Mouse (Mus musculus) frontal cortex, postnatal 10 days (tissue): ENCODE results near the gene Nsun3.

ENCODE experiments used
- DNase-seq, 2 experiments: peaks; one replicate each; pipeline ENCODE4 v3.0.0; 2022; ENCODE audit warnings: low spot score in 2 of 2, mixed read lengths in 1 of 2

Gene Nsun3

DNA sequence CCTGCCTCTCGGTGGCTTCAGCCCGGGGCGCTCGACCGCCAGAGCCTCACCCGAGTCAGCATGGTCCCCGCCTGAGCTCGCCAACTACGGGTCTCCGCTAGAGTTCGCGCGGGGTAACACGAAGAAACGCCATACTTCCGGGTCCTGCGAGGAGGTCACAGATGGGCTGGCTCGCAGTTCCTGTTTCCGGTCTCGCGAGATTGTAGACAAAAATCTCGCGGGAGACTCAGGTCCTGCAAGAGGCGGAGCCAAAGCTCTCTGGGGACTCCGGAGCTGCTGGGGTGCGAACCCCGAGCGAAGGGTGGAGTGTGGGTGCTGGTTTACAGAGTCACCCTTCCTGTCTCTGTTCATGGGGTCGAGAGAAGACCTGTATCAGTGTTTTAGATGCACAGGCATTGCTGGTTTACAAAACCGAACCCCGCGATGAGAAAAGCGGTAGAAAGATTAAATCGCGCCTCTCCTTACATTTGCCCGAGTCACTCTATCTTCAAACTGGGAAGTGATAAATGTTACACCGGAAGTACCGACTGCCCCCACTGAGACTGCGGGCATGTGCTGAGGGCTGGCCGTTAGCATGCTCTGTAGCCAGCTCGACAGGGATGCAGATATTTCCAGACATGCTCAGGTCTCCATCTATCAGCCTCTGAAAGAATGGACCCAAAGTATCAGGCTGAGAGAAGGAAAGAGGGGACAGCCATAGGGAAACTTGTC is at the start of gene Nsun3:
TSS of gene Nsun3 (minus strand) at position 198 of the 711 bp plus-strand sequence.
- peak; percentile 91 to 92 for DNase-seq

DNA sequence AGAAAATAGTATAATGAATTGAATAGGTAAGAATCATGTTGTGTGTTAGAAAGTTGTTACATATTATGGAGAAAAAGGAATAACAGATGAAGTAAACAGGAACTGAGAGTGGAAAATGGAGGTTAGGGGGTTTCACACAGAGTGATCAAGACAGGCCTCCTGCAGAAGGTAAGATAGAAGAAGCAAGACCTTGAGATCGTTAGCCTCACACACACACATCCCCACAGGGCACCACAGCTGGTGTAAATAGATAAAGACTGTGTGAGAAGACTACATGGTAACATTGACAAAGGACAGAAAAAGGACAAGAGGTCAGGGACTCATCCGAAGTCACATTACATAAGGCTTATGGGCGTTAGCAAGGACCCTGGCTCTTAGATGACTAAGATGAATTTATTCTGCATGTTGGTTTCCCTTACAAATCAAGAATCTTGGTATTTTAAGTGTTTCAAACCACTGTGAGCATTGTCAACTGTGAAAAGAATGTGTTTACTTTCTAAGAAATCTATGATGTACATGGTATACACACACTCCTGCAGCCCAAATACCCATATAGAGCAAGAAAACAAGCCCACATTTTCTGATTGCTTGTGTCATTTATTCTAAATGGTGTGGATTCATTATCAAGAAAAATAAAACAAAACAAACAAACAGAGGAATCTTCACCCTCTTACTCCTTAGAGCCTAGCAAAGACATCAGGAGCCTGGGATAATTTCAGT is 47.6 kb upstream of the Nsun3 start:
- no peak for DNase-seq

DNA sequence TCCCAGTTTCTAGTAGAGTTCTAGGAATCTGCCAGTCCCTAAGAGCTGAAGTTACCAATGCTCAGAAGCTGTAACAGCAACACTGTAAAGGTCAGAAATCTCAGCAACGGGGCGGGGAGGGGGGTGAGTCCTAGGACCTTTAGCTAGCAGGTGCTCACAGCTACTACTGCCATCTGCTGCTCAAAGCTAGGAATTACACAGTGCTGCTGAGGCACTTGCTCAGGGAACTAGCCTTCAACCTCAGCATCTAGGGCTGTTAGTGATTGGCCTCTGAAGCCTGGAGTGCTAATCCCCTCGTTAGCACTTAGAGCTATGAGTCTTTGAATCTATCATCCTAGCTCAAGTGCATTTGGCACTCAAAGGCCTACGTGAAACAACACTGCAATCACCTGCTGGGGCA is 45.9 kb upstream of the Nsun3 start:
- DNase-seq, result no peak

DNA sequence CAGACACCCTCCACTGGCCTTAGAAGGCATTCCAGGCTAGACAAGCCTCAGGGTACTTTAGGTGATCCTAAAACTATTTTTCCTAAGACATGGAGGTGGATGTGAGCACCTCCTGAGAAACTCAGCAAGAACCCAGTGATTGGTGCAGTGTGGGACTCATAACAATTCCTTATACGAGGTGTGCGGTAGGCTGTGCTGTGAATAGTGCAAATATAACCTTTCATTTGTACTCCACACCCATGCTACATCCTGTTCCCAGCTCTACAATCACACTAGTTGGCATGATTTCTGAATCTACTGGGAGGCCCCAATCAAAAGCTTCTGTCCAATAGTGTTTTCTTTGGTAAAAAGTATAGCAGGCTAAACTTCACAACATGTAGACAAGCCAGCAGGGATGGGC is 45.4 kb upstream of the Nsun3 start:
- DNase-seq, result no peak

DNA sequence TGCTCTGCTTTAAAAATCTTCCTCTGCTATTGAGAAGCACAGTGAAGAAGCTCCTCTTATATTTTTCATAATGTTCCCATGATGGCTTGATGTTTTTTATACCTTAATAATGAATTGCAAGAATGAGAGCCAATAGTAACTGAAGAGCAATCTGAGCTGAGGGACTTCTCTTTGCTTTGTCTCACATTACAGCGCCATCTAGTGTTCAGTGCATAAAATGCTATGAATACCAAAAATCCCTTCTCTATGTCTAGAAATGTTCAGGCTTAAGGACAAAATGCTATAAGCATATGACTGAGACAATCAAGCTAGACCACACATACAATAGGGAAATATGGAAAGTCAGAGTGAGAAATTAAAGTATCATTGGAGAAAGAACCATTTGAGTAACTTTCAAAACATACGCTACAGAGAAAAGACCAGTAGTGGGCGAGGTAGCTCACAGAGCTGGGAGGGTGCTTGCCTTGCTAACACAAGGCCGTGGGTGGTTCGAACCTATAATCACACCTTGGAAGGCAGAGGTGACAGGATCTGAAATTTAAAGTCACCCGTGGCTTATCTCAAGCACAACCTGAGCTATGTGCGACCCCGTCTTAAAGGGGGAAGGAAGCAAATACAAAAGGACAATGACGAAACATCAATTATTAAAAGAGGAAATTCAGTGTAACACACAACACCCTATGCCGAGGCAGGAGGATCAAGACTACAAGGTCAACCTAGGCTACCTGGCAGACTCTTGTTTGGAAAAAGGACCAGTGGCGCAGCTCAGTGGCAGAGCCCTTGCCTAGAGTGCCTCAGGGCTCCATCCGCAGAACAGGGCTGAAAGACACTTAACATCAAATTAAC is 39.8 kb upstream of the Nsun3 start:
- DNase-seq, result no peak

DNA sequence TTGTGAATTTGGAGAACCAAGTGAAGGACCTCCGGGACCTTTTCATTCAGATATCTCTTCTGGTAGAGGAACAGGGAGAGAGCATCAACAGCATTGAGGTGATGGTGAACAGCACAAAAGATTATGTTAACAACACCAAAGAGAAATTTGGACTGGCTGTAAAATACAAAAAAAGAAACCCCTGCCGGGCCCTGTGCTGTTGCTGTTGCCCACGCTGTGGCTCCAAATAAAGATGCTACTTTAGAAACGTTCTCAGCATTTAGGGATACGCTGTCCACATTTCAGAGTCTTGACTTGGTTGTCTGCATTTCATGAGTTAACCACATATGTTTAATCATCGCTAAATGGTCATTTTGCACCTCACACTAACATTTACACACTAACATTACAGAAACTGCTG is 35.9 kb upstream of the Nsun3 start:
- DNase-seq, result no peak

DNA sequence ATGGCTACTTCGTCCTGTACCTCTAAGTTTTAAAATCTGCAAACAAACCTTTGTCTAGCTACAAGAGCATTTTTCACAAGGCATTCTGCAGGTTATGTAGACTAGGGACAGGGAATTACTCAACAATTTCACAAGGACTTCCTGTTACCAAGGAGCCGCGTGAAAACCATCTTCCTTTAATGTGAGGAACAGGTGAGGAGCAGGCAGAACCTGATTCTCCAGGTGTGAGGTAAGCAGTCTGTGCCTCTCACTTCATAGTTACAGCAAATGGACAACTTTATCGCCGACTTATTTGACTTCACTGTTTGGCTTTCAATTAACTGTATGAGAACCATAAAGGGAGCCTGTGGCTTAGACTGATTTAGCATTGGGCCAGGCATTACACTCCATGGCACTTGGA is 27.9 kb upstream of the Nsun3 start, which contains the start of gene Stx19:
TSS of gene Stx19 (plus strand) at position 186 of the 400 bp plus-strand sequence.
- DNase-seq, result no peak

DNA sequence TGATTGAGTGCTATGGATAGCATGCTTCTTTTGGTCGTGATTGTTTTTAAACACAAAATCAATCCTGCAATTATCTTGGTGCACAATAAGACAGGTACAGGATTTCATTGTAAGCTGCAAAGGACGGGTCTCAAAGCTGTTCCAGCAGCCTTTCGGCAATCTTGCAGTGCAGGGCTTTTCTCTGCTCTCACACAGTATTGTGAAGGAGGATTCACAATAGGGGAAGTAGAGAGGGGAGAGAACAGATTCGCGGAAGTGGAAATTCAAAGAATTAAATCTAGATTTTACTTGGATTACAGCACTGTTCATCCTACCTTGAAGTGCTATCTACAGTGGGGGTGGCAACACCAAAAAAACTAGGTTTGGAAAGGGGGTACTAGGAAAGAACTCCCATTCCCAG is 27.2 kb upstream of the Nsun3 start:
- DNase-seq, result no peak

DNA sequence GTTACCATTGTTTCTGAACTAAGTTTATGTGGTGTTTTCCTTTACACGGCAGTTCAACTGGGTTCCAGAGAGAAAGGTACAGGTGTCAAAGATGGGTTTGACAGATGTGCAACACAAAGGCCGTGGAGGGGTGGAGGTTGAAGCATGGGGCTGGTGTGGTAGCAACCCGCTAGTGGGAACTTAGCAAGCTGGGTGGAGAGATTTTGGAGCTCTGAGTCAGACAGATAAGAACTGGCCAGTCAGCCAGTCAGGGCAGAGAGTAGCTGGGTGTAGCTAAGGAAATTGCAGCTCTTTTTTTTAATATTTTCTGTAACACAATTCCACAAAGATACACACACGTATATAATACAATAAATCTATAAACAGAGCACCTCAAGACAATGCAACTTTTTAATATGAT is 24.2 kb upstream of the Nsun3 start:
- DNase-seq, result no peak

DNA sequence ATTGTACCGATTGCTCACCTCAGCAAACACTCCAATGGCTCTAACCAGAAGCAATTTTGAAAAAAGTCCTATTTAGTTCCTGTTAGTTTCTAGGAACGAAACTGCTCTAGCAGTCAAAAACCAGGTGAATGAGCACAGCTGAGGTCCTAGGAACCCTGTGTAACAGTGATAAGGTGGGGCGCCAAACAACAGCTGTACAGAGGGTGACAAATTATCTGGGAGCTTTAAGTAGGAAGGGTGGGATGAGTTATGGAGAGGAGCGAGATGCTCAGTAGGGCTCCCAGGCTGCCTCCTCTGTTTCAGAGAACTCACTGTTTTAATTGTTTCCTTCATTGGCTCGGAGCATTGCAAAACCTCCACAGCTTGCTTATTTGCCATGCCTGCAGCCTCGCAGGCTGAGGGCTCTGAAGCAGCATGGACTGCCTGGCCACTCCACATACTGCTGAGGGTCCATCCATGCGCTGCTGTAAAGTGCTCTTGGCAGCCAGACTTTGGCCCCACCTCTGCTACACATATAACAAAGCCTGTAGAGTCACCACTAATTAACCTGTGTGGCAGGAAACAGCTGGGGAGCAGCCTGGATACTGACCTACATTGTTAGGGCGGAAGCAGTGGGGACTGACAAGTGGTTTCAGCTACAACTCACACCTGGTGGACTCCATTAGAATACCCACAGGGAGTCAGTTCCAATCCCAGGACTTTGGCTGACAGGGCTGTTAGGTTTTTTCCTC is 20.8 kb upstream of the Nsun3 start:
- no peak for DNase-seq

DNA sequence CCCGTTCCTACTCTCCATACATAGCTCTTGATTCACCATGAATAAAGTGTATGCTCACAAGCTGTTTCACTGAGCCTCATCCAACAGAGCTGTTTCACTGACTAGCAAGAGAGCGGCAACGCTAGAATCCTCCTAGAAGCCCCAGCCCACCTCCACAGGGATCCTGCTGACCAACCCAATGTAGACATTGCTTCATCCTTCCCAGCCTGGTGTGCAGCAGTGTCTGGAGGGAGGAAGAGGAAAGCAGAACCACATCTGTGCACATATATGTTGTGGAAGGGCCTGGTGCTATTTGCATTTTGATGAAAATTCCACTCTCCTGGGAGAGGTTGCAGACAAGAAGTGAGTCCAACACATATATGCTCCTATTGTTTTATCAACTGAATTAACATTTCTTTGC is 18.0 kb upstream of the Nsun3 start:
- DNase-seq, result no peak

DNA sequence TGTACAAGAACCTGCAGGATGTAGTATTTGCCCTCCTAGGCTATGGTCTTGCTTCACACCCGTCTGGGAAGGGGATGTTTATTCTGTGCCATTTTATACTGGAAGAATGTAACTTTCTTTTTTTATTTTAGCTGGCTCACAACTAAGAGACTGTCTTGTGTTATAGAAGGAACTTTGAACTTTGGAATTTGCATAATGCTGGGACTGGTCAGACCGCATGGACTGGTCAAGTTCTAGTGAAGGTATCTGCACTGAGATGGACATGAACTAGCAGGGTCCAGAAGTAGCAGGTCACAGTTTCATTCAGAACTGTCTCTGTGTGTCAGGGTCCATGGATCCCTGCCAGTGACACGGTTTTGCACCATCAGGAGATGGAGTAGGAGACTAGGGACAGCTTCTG is 13.2 kb upstream of the Nsun3 start:
- DNase-seq, result no peak

DNA sequence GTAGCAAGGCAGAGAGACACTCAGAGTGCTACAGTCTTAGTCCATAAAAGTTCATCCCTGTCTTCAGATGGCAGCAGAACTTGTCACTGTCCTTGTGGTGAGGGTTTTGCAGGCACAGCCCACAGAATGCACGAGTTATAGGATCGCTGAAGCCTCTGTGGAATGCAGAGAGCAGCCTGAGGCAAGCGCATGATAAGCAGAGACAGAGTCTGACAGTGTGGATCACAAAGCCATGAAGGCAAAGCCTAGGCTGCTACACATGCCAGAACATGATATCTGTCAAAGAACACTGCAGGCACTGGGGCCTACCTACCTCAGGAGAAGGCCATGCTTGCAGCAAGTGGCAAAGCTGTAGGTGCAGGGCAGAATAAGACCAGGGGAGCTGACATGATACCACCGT is 12.8 kb upstream of the Nsun3 start:
- no peak for DNase-seq

DNA sequence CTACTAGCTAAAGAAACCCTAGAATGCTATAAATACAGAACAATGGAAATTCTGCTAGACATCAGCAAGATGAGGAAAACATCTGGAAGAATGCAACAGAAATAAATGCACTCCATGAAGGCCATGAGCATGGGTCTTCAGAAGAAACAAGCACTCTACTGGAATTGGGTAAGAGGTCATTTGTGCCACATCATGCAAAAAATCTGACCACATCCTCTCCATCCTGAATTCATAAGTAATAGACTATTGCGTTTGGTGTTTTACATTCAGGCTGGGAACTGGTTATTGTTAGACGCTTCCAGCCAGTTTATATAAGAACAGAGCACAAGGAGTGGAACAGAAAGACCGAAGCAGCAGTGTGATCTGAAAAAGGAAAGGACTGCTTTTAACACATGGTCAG is 12.2 kb upstream of the Nsun3 start:
- DNase-seq, result no peak

DNA sequence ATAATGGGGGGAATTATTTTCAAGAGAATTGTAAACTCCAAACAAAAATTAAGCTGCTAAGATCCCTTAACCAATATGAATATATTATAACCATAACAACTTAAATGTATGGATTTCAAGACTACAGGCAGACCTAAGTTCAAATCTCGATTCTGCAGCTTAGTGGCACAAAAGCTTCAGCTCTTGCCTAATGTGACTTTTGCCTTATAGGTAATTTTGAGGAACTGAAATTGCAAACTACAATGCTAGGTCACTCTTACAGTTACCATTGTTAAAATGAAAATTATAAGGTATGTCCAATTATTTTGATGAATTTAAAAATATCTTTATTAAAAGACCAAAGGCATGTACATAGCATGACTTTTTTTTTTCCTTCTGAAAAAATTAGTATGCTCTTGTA is 10.0 kb upstream of the Nsun3 start:
- no peak for DNase-seq

DNA sequence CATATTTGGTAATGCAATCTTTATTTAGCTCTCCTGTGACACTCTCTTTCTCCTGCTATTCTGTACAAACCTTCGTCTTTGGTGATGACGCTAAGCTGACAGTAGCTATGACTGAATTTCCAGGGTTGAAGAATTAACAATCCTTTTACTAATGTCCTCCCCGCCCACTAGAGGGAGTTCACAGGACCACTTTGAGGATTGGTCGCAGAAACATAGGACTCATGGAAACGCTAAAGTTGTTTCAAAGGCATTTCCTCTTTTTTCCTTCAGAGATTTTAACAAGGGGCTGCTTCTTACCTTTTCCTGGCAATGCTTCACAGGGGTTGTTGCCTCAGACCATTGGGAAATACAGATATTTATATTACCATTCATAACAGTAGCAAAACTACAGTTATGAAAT is 4.4 kb downstream of the Nsun3 start:
- DNase-seq, result no peak

DNA sequence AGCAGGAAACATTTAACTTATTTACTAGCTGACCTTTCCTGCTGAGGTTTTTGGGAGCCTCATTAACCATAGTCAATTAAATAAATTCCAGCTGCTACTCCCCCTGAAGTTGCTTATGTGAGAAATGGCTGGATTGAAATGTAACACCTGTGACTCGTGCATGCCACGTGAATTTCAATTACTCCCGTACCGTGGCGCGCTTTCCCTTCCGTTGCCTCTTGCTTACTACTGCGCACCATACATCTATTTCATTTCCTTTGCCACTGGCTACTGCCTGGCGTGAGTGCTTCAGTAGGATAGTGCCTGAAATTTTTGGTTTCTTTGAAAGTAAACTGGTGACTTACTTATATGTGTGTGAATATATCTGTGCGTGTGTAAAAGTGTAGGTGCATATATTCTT is 8.3 kb downstream of the Nsun3 start:
- no peak for DNase-seq

DNA sequence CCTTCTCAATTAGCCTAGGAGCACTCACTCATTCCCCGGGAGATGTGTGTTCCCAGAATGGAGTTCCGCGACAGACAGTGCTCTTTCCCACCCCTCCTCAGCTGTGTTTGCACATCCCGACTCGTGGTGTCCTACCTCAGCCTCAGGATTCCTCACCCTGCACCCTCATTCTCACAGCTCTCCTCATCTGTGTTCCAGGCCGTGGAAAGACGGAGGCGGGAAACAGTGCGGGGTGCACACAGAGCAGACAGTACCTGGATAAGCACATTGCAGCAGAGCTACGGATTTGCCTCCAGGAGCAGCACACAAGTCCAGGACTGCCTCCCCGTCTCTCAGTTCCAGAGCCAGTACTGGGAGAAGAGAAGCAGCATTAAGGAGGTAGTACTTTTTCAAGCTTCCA is 10.6 kb downstream of the Nsun3 start:
- no peak for DNase-seq

DNA sequence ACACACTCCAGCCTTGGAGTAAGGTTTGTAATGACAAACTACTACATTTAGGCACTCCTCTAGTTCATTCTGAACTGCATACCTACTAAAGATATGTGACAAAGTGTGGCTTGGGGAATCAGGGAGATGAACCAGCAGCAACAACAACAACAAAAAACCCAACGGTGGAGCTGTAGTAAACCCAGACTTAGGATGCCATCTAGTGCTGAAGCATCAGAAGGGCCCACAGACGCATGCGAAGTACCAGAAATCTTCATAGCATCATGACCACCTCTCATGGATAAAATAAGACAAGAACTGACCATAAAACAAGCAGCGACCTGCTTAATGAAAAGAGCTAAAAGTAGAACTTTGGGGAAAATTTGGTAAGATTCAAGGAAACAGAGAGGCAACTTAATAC is 13.2 kb downstream of the Nsun3 start:
- no peak for DNase-seq

DNA sequence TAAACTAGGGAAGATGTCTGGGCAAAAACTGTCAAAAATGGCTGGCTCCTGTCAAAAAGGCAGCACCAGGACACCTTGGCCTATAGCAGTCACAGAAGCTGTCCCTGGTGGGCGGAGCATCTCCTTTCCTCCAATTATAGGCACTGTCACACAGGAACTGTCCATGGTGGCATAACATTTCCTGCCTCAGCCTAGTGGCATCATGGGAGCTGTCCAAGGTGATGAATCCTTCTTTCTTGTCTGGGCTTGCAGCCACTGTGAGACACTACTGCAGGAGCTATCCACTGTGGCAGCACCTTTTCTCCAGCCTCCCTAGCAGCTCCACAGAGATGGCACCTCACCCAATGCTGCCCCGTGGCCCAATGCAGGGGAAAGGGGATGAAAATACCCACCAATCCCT is 28.3 kb downstream of the Nsun3 start:
- DNase-seq, result no peak

DNA sequence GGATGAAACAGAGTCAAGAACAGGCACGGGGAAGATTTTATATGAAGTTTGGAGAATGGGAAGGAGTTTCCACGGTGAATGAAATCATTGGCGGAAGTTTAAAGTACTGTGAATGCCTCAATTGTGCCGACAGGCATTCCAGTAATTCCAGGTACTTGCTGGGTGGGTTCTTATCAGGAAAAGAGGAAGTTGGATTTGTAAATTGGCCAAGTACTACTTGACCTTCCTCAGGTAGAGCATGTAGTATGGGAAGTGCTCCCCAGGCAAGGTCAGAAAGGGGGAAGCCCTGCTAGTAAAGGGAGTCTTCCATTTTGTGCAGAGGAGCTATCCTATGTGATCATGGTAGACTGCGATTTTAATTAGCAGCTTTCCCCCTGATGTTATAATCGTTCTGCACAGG is 31.3 kb downstream of the Nsun3 start:
- DNase-seq, result no peak

DNA sequence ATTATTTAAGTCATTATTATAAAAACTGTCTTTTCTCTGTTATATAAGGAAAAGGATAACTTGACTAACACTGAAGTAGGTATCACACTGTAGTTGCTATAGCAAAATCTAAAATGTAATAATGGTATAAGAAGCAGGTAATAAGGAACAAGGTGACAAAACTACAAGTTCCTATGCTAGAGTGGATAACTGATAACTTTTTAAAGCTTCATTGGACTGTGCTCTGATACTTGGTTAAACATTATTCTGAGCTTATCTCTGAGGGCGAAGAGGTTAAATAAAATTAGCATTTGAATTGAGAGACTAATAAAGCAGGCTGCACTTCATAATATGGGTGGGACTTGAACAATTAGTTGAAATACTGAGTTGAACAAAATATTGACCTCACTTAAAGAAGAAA is 33.0 kb downstream of the Nsun3 start:
- no peak for DNase-seq
